8 mouse cellular contexts compared by ENCODE assay signal in genomic region chr14:36866966-36867700, GRCm38 (mm10).
A peak's percentile ranks its signal among the peaks of the same experiment; 100 is the strongest.
DNase-seq lines count a peak whose midpoint lies in the region; ATAC-seq lines count a peak whose summit lies in the region.

No protein-coding gene starts in this region.

- WGBS in intestine, embryonic 14.5 days: 15% methylated on average over 6 of the region's 6 CpGs
- WGBS in intestine, embryonic 16.5 days: 19% methylated on average over 6 of the region's 6 CpGs
- 21% methylated on average over 6 of the region's 6 CpGs for WGBS in midbrain, embryonic 13.5 days

- no peaks in the 10 kb centered on the region for H3K36me3 ChIP-seq in intestine, embryonic 14.5 days (ENCODE audit: control insufficient read depth, insufficient read depth, low read length)
- H3K36me3 ChIP-seq in intestine, embryonic 16.5 days (ENCODE audit: control insufficient read depth, insufficient read depth, low read length): no peaks in the 10 kb centered on the region
- H3K36me3 ChIP-seq in midbrain, embryonic 13.5 days: no peaks in the 10 kb centered on the region

- no peak overlapping the region for H3K4me3 ChIP-seq in intestine, embryonic 14.5 days (ENCODE audit: low read depth, low read length)
- no peak overlapping the region for H3K4me3 ChIP-seq in intestine, embryonic 16.5 days (ENCODE audit: low read length)
- H3K4me3 ChIP-seq in midbrain, embryonic 13.5 days (replicated peaks): no peak overlapping the region

- peak; percentile 72 for DNase-seq in intestine, embryonic 14.5 days (ENCODE audit: low spot score)
- peak; percentile 73 for DNase-seq in ZHBTc4 (ENCODE audit: low read depth, low spot score)
- peak; percentile 18 to 67 for DNase-seq in cerebellum, postnatal 36 days
- DNase-seq in heart, postnatal 14 days: peak; percentile 44 to 77
- peak; percentile 32 to 78 for DNase-seq in layer of hippocampus, postnatal 25 days (ENCODE audit: extremely low spot score in 1 of 2, low spot score in 1 of 2)
- peak; percentile 81 for DNase-seq in thymus, postnatal 0 days (ENCODE audit: low spot score)

- ATAC-seq in intestine, embryonic 14.5 days (replicated peaks; ENCODE audit: low FRiP score, low TSS enrichment, low read depth): no peak
- ATAC-seq in intestine, embryonic 16.5 days: no peak
- ATAC-seq in midbrain, embryonic 13.5 days: 0 out of 2 replicates have a peak, but pooled peaks have one; percentile 32

- no peaks in the 10 kb centered on the region for H3K9me3 ChIP-seq in intestine, embryonic 14.5 days (ENCODE audit: control insufficient read depth, low read length)
- no peaks in the 10 kb centered on the region for H3K9me3 ChIP-seq in intestine, embryonic 16.5 days (ENCODE audit: control insufficient read depth, low read length)
- H3K9me3 ChIP-seq in midbrain, embryonic 13.5 days: no peaks in the 10 kb centered on the region

- H3K4me1 ChIP-seq in intestine, embryonic 14.5 days (replicated peaks; ENCODE audit: control insufficient read depth, insufficient read depth, low read length): no peaks in the 10 kb centered on the region
- no peaks in the 10 kb centered on the region for H3K4me1 ChIP-seq in intestine, embryonic 16.5 days (ENCODE audit: control insufficient read depth, insufficient read depth, low read length)
- peaks cover 11% of the 10 kb centered on the region for H3K4me1 ChIP-seq in midbrain, embryonic 13.5 days (replicated peaks)

- no peaks in the 10 kb centered on the region for H3K27me3 ChIP-seq in intestine, embryonic 14.5 days (replicated peaks; ENCODE audit: control insufficient read depth, insufficient read depth, low read length)
- no peaks in the 10 kb centered on the region for H3K27me3 ChIP-seq in intestine, embryonic 16.5 days (replicated peaks; ENCODE audit: control insufficient read depth, insufficient read depth, low read length)
- no peaks in the 10 kb centered on the region for H3K27me3 ChIP-seq in midbrain, embryonic 13.5 days

- no peak overlapping the region for H3K27ac ChIP-seq in intestine, embryonic 14.5 days (ENCODE audit: low read depth)
- no peak overlapping the region for H3K27ac ChIP-seq in intestine, embryonic 16.5 days (ENCODE audit: low read length)
- H3K27ac ChIP-seq in midbrain, embryonic 13.5 days: no peak overlapping the region

- intact Hi-C loops in heart, postnatal 14 days (cut with DNase I): loop anchor here (1.0 to 10.0 kb wide), 4 partner anchors 70 to 258 kb away; no protein-coding TSS in a partner anchor

- H3K9ac ChIP-seq in intestine, embryonic 14.5 days (ENCODE audit: low read length): no peak overlapping the region
- H3K9ac ChIP-seq in intestine, embryonic 16.5 days (ENCODE audit: low read depth, low read length): no peak overlapping the region
- H3K9ac ChIP-seq in midbrain, embryonic 13.5 days (replicated peaks): no peak overlapping the region

- no peak overlapping the region for H3K4me2 ChIP-seq in intestine, embryonic 14.5 days (ENCODE audit: low read length)
- no peak overlapping the region for H3K4me2 ChIP-seq in intestine, embryonic 16.5 days (ENCODE audit: low read depth, low read length)
- no peak overlapping the region for H3K4me2 ChIP-seq in midbrain, embryonic 13.5 days (replicated peaks)
